13 mouse cellular contexts compared by ENCODE assay signal in the genomic region with DNA sequence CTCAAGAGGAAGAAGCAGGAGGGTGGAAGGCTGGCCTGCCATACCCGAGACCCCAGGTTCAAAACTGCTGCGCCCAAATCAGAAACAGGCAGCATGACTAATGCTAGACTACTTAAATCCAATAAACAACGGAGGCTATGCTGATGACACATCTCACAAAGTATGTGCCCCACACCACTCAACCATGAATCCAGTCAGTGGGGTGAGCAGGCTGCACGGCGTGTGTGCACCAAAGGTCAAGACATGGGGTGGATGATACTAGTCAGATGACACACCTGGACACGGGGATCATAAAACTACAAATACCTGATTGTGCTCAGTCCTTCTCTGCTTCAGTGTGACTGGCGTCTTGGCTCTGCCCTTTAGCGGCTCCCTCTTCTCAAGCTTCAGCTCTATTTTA. TPM values are rescaled to one million over a fixed set of nuclear protein-coding genes. Genes with fewer than 3 reads are reported as not detected.
DNase-seq lines count a peak whose midpoint lies in the region; ATAC-seq and TF ChIP-seq lines count a peak whose summit lies in the region.
"Had no signal": no experiment of that assay in that cellular context is flagged by ENCODE, and none has a peak within 500 bp of the region (broad histone marks: within the 10 kb centered on the region; RNA-seq: fewer than 3 reads in every experiment).

No protein-coding gene starts in this region.

- no peak for TF ChIP-seq CTCF in intestine, postnatal 0 days (IDR thresholded peaks at IDR 0.05; ENCODE audit: low read depth)

- H3K4me3 ChIP-seq in kidney, embryonic 15.5 days (replicated peaks) = no peak overlapping the region
- H3K4me3 ChIP-seq in kidney, embryonic 14.5 days (ENCODE audit: low read length) = no peak overlapping the region
- no peak overlapping the region for H3K4me3 ChIP-seq in intestine, postnatal 0 days (ENCODE audit: low read depth, low read length)
- H3K4me3 ChIP-seq in hindbrain, embryonic 10.5 days = no peak overlapping the region
- H3K4me3 ChIP-seq: midbrain, embryonic 15.5 days had no signal

- no peak; the same call in 1 of the 2 replicates for ATAC-seq in kidney, embryonic 15.5 days (replicated peaks; ENCODE audit: low FRiP score)
- ATAC-seq in kidney, embryonic 14.5 days (ENCODE audit: low FRiP score, low TSS enrichment) = no peak
- peak; percentile 71 for ATAC-seq in intestine, postnatal 0 days
- ATAC-seq: midbrain, embryonic 15.5 days had no signal

- 67% methylated on average over 8 of the region's 8 CpGs for WGBS in kidney, embryonic 15.5 days
- WGBS in kidney, embryonic 14.5 days = 69% methylated on average over 8 of the region's 8 CpGs
- WGBS in intestine, postnatal 0 days = 36% methylated on average over 8 of the region's 8 CpGs
- WGBS in hindbrain, embryonic 10.5 days = 94% methylated on average over 8 of the region's 8 CpGs

- no peak overlapping the region for H3K9ac ChIP-seq in kidney, embryonic 15.5 days
- no peak overlapping the region for H3K9ac ChIP-seq in kidney, embryonic 14.5 days (ENCODE audit: low read depth, low read length)
- H3K9ac ChIP-seq in intestine, postnatal 0 days (ENCODE audit: low read depth, low read length) = 0 out of 2 replicates have a peak overlapping the region, but pooled peaks have one; percentile 31
- H3K9ac ChIP-seq: midbrain, embryonic 15.5 days had no signal

- no peaks in the 10 kb centered on the region for H3K27me3 ChIP-seq in kidney, embryonic 15.5 days
- no peaks in the 10 kb centered on the region for H3K27me3 ChIP-seq in kidney, embryonic 14.5 days (ENCODE audit: control insufficient read depth, insufficient read depth, low read length)
- H3K27me3 ChIP-seq in intestine, postnatal 0 days (replicated peaks; ENCODE audit: control insufficient read depth, insufficient read depth, low read length) = no peaks in the 10 kb centered on the region
- no peaks in the 10 kb centered on the region for H3K27me3 ChIP-seq in hindbrain, embryonic 10.5 days (ENCODE audit: insufficient read depth, poor library complexity, severe bottlenecking)
- H3K27me3 ChIP-seq: midbrain, embryonic 15.5 days had no signal

- no peaks in the 10 kb centered on the region for H3K4me1 ChIP-seq in kidney, embryonic 15.5 days
- no peaks in the 10 kb centered on the region for H3K4me1 ChIP-seq in kidney, embryonic 14.5 days (ENCODE audit: control insufficient read depth, insufficient read depth, low read length)
- 0 out of 2 replicates have a peak, but pooled peaks cover 8% of the 10 kb centered on the region for H3K4me1 ChIP-seq in intestine, postnatal 0 days (replicated peaks; ENCODE audit: control insufficient read depth, insufficient read depth, low read length)
- H3K4me1 ChIP-seq in hindbrain, embryonic 10.5 days (replicated peaks) = no peaks in the 10 kb centered on the region
- H3K4me1 ChIP-seq: midbrain, embryonic 15.5 days had no signal

- H3K36me3 ChIP-seq in kidney, embryonic 15.5 days = peaks cover 98% of the 10 kb centered on the region
- H3K36me3 ChIP-seq in kidney, embryonic 14.5 days (ENCODE audit: control insufficient read depth, insufficient read depth, low read length) = peaks cover 97% of the 10 kb centered on the region
- peaks cover 53% of the 10 kb centered on the region for H3K36me3 ChIP-seq in intestine, postnatal 0 days (ENCODE audit: control insufficient read depth, insufficient read depth)
- H3K36me3 ChIP-seq in hindbrain, embryonic 10.5 days = peaks cover 100% of the 10 kb centered on the region

- no peak overlapping the region for H3K4me2 ChIP-seq in kidney, embryonic 15.5 days
- H3K4me2 ChIP-seq in kidney, embryonic 14.5 days (replicated peaks; ENCODE audit: low read depth, low read length) = no peak overlapping the region
- H3K4me2 ChIP-seq in intestine, postnatal 0 days (replicated peaks; ENCODE audit: low read depth) = no peak overlapping the region
- H3K4me2 ChIP-seq: midbrain, embryonic 15.5 days had no signal

- DNase-seq in adrenal gland, adult (ENCODE audit: inconsistent age in 2 of 2, low spot score in 1 of 2) = peak; percentile 76 to 87
- no peak for DNase-seq in adrenal gland, postnatal 4 days (ENCODE audit: low spot score in 2 of 2)
- peak; percentile 78 for DNase-seq in adrenal gland, adult 2 months
- no peak for DNase-seq in hindbrain, embryonic 10.5 days (ENCODE audit: low spot score)
- DNase-seq in spleen, adult 12 weeks (ENCODE audit: low spot score) = no peak
- DNase-seq: cerebellum, adult 11 months; lung, adult 18-20 months; right cerebral cortex, postnatal 4 days; thymus, postnatal 4 days had no signal

- H3K9me3 ChIP-seq in kidney, embryonic 15.5 days (replicated peaks) = no peaks in the 10 kb centered on the region
- no peaks in the 10 kb centered on the region for H3K9me3 ChIP-seq in kidney, embryonic 14.5 days (ENCODE audit: control insufficient read depth, low read length)
- H3K9me3 ChIP-seq in intestine, postnatal 0 days (ENCODE audit: control insufficient read depth) = no peaks in the 10 kb centered on the region
- H3K9me3 ChIP-seq in hindbrain, embryonic 10.5 days = no peaks in the 10 kb centered on the region
- H3K9me3 ChIP-seq: midbrain, embryonic 15.5 days had no signal

- H3K27ac ChIP-seq in kidney, embryonic 15.5 days = peak overlapping the region; percentile 34; the same call in 1 of the 2 replicates
- no peak overlapping the region for H3K27ac ChIP-seq in kidney, embryonic 14.5 days (ENCODE audit: low read depth, low read length)
- peak overlapping the region; percentile 90 for H3K27ac ChIP-seq in intestine, postnatal 0 days (ENCODE audit: low read depth, low read length)
- H3K27ac ChIP-seq in hindbrain, embryonic 10.5 days = no peak overlapping the region
- H3K27ac ChIP-seq: midbrain, embryonic 15.5 days had no signal

RNA-seq across cellular contexts. Expression of gene Tmpo, which starts 22.7 kb away (rescaled TPM):
- total RNA-seq in adrenal gland, postnatal 4 days (2021) = 100 to 1,000 TPM; 203 to 231 TPM
- polyA plus RNA-seq in kidney, embryonic 15.5 days (2015; fragmentation: Nextera tagmentation; extraction: Ambion mirVana) = 228 and 250 TPM in 2 replicates
- polyA plus RNA-seq in kidney, embryonic 14.5 days (2014; fragmentation: Nextera tagmentation; extraction: Ambion mirVana) = 293 and 328 TPM in 2 replicates
- total RNA-seq in adrenal gland, adult 2 months (2021) = 10 to 100 TPM; 68.0 to 90.6 TPM
- 41.1 and 41.4 TPM in 2 replicates for polyA plus RNA-seq in adrenal gland, adult 2 months (2012; rRNA removed)
- polyA plus RNA-seq in intestine, postnatal 0 days (2015; fragmentation: Nextera tagmentation; extraction: Ambion mirVana) = 57.7 and 59.7 TPM in 2 replicates
- 234 and 258 TPM in 2 replicates for polyA plus RNA-seq in hindbrain, embryonic 10.5 days (2016; fragmentation: Nextera tagmentation; extraction: Ambion mirVana)

RNA-seq across cellular contexts. Expression of gene Slc25a3, which starts 34.6 kb away (rescaled TPM):
- 100 to 1,000 TPM; 840 to 862 TPM for total RNA-seq in adrenal gland, postnatal 4 days (2021)
- polyA plus RNA-seq in kidney, embryonic 15.5 days (2015; fragmentation: Nextera tagmentation; extraction: Ambion mirVana) = 557 and 573 TPM in 2 replicates
- polyA plus RNA-seq in kidney, embryonic 14.5 days (2014; fragmentation: Nextera tagmentation; extraction: Ambion mirVana) = 544 and 625 TPM in 2 replicates
- total RNA-seq in adrenal gland, adult 2 months (2021) = 1,000 to 10,000 TPM; 1,193 to 1,310 TPM
- 1,760 and 3,093 TPM in 2 replicates for polyA plus RNA-seq in adrenal gland, adult 2 months (2012; rRNA removed)
- polyA plus RNA-seq in intestine, postnatal 0 days (2015; fragmentation: Nextera tagmentation; extraction: Ambion mirVana) = 1,127 and 1,178 TPM in 2 replicates
- 384 and 413 TPM in 2 replicates for polyA plus RNA-seq in hindbrain, embryonic 10.5 days (2016; fragmentation: Nextera tagmentation; extraction: Ambion mirVana)

Comparison
In these comparisons a context has a peak if more than half of its experiments do, and no peak if none do; other contexts are left out.
1. DNase-seq: peak in adrenal gland, adult (2 of 2) and adrenal gland, adult 2 months (single experiment); none in adrenal gland, postnatal 4 days (0 of 2), hindbrain, embryonic 10.5 days (single experiment) and spleen, adult 12 weeks (single experiment).
2. H3K27ac ChIP-seq: peak in kidney, embryonic 15.5 days (single experiment) and intestine, postnatal 0 days (single experiment); none in kidney, embryonic 14.5 days (single experiment) and hindbrain, embryonic 10.5 days (single experiment).